Mouse (Mus musculus): Measurements from ENCODE around the gene Dmrtc1c1.
"Not testable (repeated sequence)": the region's sequence is repeated elsewhere in the genome, so short reads cannot be mapped to it uniquely, and the experiment has no call there.

- not testable (repeated sequence) for TF ChIP-seq CTCF, POLR2A (IDR thresholded peaks at IDR 0.05; ENCODE audit: insufficient read depth, low read depth, low read length)
Observed at GRCm38 (mm10) chrX:102802663-102803062, at the start of gene Dmrtc1c1.
